Mouse (Mus musculus) MEL (cell line): ENCODE measurements at regions not wholly inside any gene's neighbourhood (a gene's known extent, or its start where the extent isn't known, plus 50 kb on each side); places are given as distances from the start of the nearest gene placed in this dataset.

Source experiments
- DNase-seq: peaks from one replicate; pipeline ENCODE4 v3.0.0; 2011; ENCODE audit warnings: low read depth, low spot score
- H3K27ac ChIP-seq: 2 replicates; pipeline ENCODE4 v1.5.1; 2012; ENCODE audit warnings: low read depth, mild to moderate bottlenecking, control low read depth, low read length, moderate library complexity; ENCODE audit not compliant: control insufficient read depth
- H3K27me3 ChIP-seq, 2 experiments: fragments of 150-350 bp in 1 of 2; sonication (generic) in 1 of 2; 2 replicates each; pipeline ENCODE4 v1.6.1; 2012; ENCODE audit warnings: low read length in 2 of 2, mild to moderate bottlenecking in 2 of 2, improper control_type of control experiment in 1 of 2, moderate library complexity in 1 of 2; ENCODE audit not compliant: insufficient read depth in 2 of 2, control insufficient read depth in 1 of 2
- H3K36me3 ChIP-seq, 2 experiments: 2 replicates each; pipeline ENCODE4 v1.6.1; 2012 to 2014; ENCODE audit warnings: low read length in 2 of 2, improper control_type of control experiment in 1 of 2, inconsistent platforms in 1 of 2, mild to moderate bottlenecking in 1 of 2; ENCODE audit not compliant: insufficient read depth in 2 of 2, control insufficient read depth in 1 of 2
- H3K4me1 ChIP-seq, 2 experiments: fragments of 150-350 bp in 1 of 2; sonication (generic) in 1 of 2; 2 replicates each; pipeline ENCODE4 v1.6.1; 2012; ENCODE audit warnings: low read length in 2 of 2, improper control_type of control experiment in 1 of 2, mild to moderate bottlenecking in 1 of 2; ENCODE audit not compliant: insufficient read depth in 2 of 2, control insufficient read depth in 1 of 2
- H3K4me3 ChIP-seq, 2 experiments: fragments of 150-350 bp in 1 of 2; sonication (generic) in 1 of 2; 2 replicates each; pipeline ENCODE4 v1.5.1; 2012; ENCODE audit warnings: low read depth in 2 of 2, low read length in 2 of 2, mild to moderate bottlenecking in 2 of 2, moderate library complexity in 2 of 2, control low read depth in 1 of 2, improper control_type of control experiment in 1 of 2; ENCODE audit not compliant: control insufficient read depth in 1 of 2, insufficient read depth in 1 of 2
- H3K79me2 ChIP-seq: 2 replicates; pipeline ENCODE4 v1.6.1; 2012; ENCODE audit warnings: mild to moderate bottlenecking, low read length, moderate library complexity; ENCODE audit not compliant: control insufficient read depth, poor library complexity, insufficient read depth
- H3K9ac ChIP-seq: 2 replicates; pipeline ENCODE4 v1.6.1; 2012; ENCODE audit warnings: low read depth, mild to moderate bottlenecking, control low read depth, low read length, moderate library complexity; ENCODE audit not compliant: control insufficient read depth, poor library complexity, severe bottlenecking
- H3K9me3 ChIP-seq: fragments of 150-350 bp; sonication (generic); replicated peaks from 2 replicates; pipeline ENCODE4 v1.6.1; 2012; ENCODE audit warnings: mild to moderate bottlenecking, low read length, improper control_type of control experiment, moderate library complexity; ENCODE audit not compliant: insufficient read depth
- CTCF ChIP-seq, 3 experiments: IDR thresholded peaks in 2 of 3; conservative IDR thresholded peaks in 1 of 3; 2 replicates each; pipeline ENCODE4 v1.5.1; 2011 to 2012; ENCODE audit warnings: low read length in 3 of 3, low read depth in 2 of 3, mild to moderate bottlenecking in 2 of 3, improper control_type of control experiment in 1 of 3, inconsistent platforms in 1 of 3, mixed read lengths in 1 of 3, moderate library complexity in 1 of 3; ENCODE audit not compliant: control insufficient read depth in 1 of 3, insufficient read depth in 1 of 3, poor library complexity in 1 of 3, severe bottlenecking in 1 of 3
- ELF1 ChIP-seq: IDR thresholded peaks from 2 replicates; pipeline ENCODE4 v1.6.1; 2014; ENCODE audit warnings: low read depth, mild to moderate bottlenecking, inconsistent platforms, low read length, improper control_type of control experiment, moderate library complexity
- EP300 ChIP-seq, 2 experiments: IDR thresholded peaks; 2 replicates each; pipeline ENCODE4 v1.6.1; 2011; ENCODE audit warnings: improper control_type of control experiment in 2 of 2, low read length in 2 of 2, low read depth in 1 of 2, mild to moderate bottlenecking in 1 of 2
- GATA1 ChIP-seq: IDR thresholded peaks from 2 replicates; pipeline ENCODE4 v1.6.1; 2011; ENCODE audit warnings: low read depth, low read length, improper control_type of control experiment
- KAT2A ChIP-seq: conservative IDR thresholded peaks from 2 replicates; pipeline ENCODE4 v1.6.1; 2012; ENCODE audit warnings: low read depth, low read length, improper control_type of control experiment, inconsistent platforms
- MAZ ChIP-seq: IDR thresholded peaks from 2 replicates; pipeline ENCODE4 v1.6.1; 2012; ENCODE audit warnings: low read depth, mild to moderate bottlenecking, inconsistent platforms, low read length, improper control_type of control experiment
- MXI1 ChIP-seq: IDR thresholded peaks from 2 replicates; pipeline ENCODE4 v1.6.1; 2011; ENCODE audit warnings: mild to moderate bottlenecking, low read depth, low read length, improper control_type of control experiment
- MYB ChIP-seq: IDR thresholded peaks from 2 replicates; pipeline ENCODE4 v1.6.1; 2011; ENCODE audit warnings: mild to moderate bottlenecking, low read depth, low read length, improper control_type of control experiment
- NRF1 ChIP-seq: IDR thresholded peaks from 2 replicates; pipeline ENCODE4 v1.6.1; 2014; ENCODE audit warnings: low read depth, mild to moderate bottlenecking, inconsistent platforms, low read length, improper control_type of control experiment, moderate library complexity; ENCODE audit not compliant: poor library complexity, insufficient read depth, severe bottlenecking
- RCOR1 ChIP-seq: IDR thresholded peaks from 2 replicates; pipeline ENCODE4 v1.6.1; 2012; ENCODE audit warnings: low read depth, mild to moderate bottlenecking, inconsistent platforms, low read length, improper control_type of control experiment
- UBTF ChIP-seq: IDR thresholded peaks from 2 replicates; pipeline ENCODE4 v1.6.1; 2012; ENCODE audit warnings: low read depth, mild to moderate bottlenecking, inconsistent platforms, low read length, improper control_type of control experiment, moderate library complexity, borderline replicate concordance; ENCODE audit not compliant: insufficient read depth
- USF1 ChIP-seq: IDR thresholded peaks from 2 replicates; pipeline ENCODE4 v1.6.1; 2014; ENCODE audit warnings: low read depth, mild to moderate bottlenecking, inconsistent platforms, low read length, improper control_type of control experiment, moderate library complexity
- ZKSCAN1 ChIP-seq: IDR thresholded peaks from 2 replicates; pipeline ENCODE4 v1.6.1; 2012; ENCODE audit warnings: low read depth, mild to moderate bottlenecking, inconsistent platforms, low read length, improper control_type of control experiment, moderate library complexity
- ZNF384 ChIP-seq: IDR thresholded peaks from 2 replicates; pipeline ENCODE4 v1.6.1; 2012; ENCODE audit warnings: low read depth, mild to moderate bottlenecking, inconsistent platforms, low read length, improper control_type of control experiment

GRCm38 (mm10) chr10:116686741-116687140 lies 105.4 kb upstream of the Cnot2 start:
- no peaks in the 10 kb centered on the region for H3K36me3 ChIP-seq
- TF ChIP-seq ELF1 (no peak), KAT2A (no peak), RCOR1 (no peak), GATA1 (no peak)
- DNase-seq: no peak
- H3K9ac ChIP-seq: no peak overlapping the region
- no peaks in the 10 kb centered on the region for H3K4me1 ChIP-seq
- no peaks in the 10 kb centered on the region for H3K27me3 ChIP-seq
- no peak overlapping the region for H3K4me3 ChIP-seq
- no peak overlapping the region for H3K27ac ChIP-seq
- H3K9me3 ChIP-seq: no peaks in the 10 kb centered on the region
- H3K79me2 ChIP-seq: no peaks in the 10 kb centered on the region

GRCm38 (mm10) chr10:116683374-116683773 lies 102.1 kb upstream of the Cnot2 start:
- Histone ChIP-seq H3K9me3 (no peaks in the 10 kb centered on the region), H3K4me3 (no peak overlapping the region), H3K4me1 (no peaks in the 10 kb centered on the region), H3K36me3 (no peaks in the 10 kb centered on the region), H3K9ac (no peak overlapping the region), H3K79me2 (no peaks in the 10 kb centered on the region), H3K27me3 (no peaks in the 10 kb centered on the region), H3K27ac (no peak overlapping the region)
- no peak for TF ChIP-seq NRF1
- TF ChIP-seq ZNF384: no peak
- no peak for TF ChIP-seq MYB
- TF ChIP-seq ZKSCAN1: no peak
- TF ChIP-seq KAT2A: no peak
- TF ChIP-seq MXI1: no peak
- TF ChIP-seq USF1: no peak
- no peak for TF ChIP-seq MAZ
- TF ChIP-seq RCOR1: no peak
- no peak for TF ChIP-seq EP300 (IDR thresholded peaks at IDR 0.05; ENCODE audit: low read depth in 1 of 2, low read length in 2 of 2)
- no peak for TF ChIP-seq CTCF (IDR thresholded peaks at IDR 0.05 in 2 of 3, conservative IDR thresholded peaks at IDR 0.05 in 1 of 3; ENCODE audit: control insufficient read depth in 1 of 3, insufficient read depth in 1 of 3, low read depth in 2 of 3, low read length in 3 of 3, poor library complexity in 1 of 3, severe bottlenecking in 1 of 3)
- no peak for TF ChIP-seq UBTF
- DNase-seq: no peak
